Mouse (Mus musculus): ENCODE results near the gene Hspa1l.
"Not testable (repeated sequence)": the region's sequence is repeated elsewhere in the genome, so short reads cannot be mapped to it uniquely, and the experiment has no call there.

- TF ChIP-seq POLR2A (IDR thresholded peaks at IDR 0.05; ENCODE audit: borderline replicate concordance, control insufficient read depth, low read depth, low read length); CTCF (IDR thresholded peaks at IDR 0.05; ENCODE audit: control insufficient read depth, insufficient read depth, low read length): not testable (repeated sequence)
Measured at GRCm38 (mm10) chr17:34995192-34995591, 22.7 kb downstream of the Hspa1l start.
